Mouse (Mus musculus) liver, embryonic 11.5 days (tissue): ENCODE results near the gene Gmppb. TPM values are rescaled to one million over a fixed set of nuclear protein-coding genes. Genes with fewer than 3 reads are reported as not detected.

Experiments used
- ATAC-seq: fragments of 200-750 bp; cut with Nextera tagmentation; replicated peaks from 2 replicates; pipeline ENCODE4 v1.8.0; 2017; ENCODE audit warnings: moderate number of reproducible peaks, mild to moderate bottlenecking, moderate TSS enrichment, moderate library complexity; ENCODE audit not compliant: low FRiP score
- DNase-seq: peaks from one replicate; pipeline ENCODE4 v3.0.0-alpha.2; 2017; ENCODE audit warnings: low spot score
- H3K27ac ChIP-seq: fragments of 300-500 bp; sonication (generic); 2 replicates; pipeline ENCODE4 v1.5.1; 2014; ENCODE audit warnings: mild to moderate bottlenecking, low read depth, low read length, control low read depth
- H3K27me3 ChIP-seq: fragments of 300-500 bp; sonication (generic); replicated peaks from 2 replicates; pipeline ENCODE4 v1.6.1; 2014; ENCODE audit warnings: low read length, mixed read lengths; ENCODE audit not compliant: control insufficient read depth, insufficient read depth
- H3K36me3 ChIP-seq: fragments of 300-500 bp; sonication (generic); 2 replicates; pipeline ENCODE4 v1.6.1; 2014; ENCODE audit warnings: mild to moderate bottlenecking, low read length, moderate library complexity, mixed read lengths; ENCODE audit not compliant: control insufficient read depth, insufficient read depth
- H3K4me1 ChIP-seq: fragments of 300-500 bp; sonication (generic); replicated peaks from 2 replicates; pipeline ENCODE4 v1.6.1; 2014; ENCODE audit warnings: low read length, mixed read lengths; ENCODE audit not compliant: control insufficient read depth, insufficient read depth
- H3K4me2 ChIP-seq: fragments of 300-500 bp; sonication (generic); 2 replicates; pipeline ENCODE4 v1.6.1; 2014; ENCODE audit warnings: mild to moderate bottlenecking, control low read depth, moderate library complexity
- H3K4me3 ChIP-seq: fragments of 300-500 bp; sonication (generic); 2 replicates; pipeline ENCODE4 v1.5.1; 2014; ENCODE audit warnings: low read depth, low read length, control low read depth
- H3K9ac ChIP-seq: fragments of 300-500 bp; sonication (generic); 2 replicates; pipeline ENCODE4 v1.6.1; 2014; ENCODE audit warnings: low read depth, low read length, control low read depth
- H3K9me3 ChIP-seq: fragments of 300-500 bp; sonication (generic); 2 replicates; pipeline ENCODE4 v1.6.1; 2016; ENCODE audit warnings: low read length, inconsistent platforms, mixed read lengths; ENCODE audit not compliant: control insufficient read depth
- WGBS: fragments of 180-500 bp; shearing (Covaris S2); extraction: QIAGEN DNeasy Blood & Tissue Kit; methylation state at CpG from one replicate; pipeline ENCODE4 v1.1.7; 2014; 5-methylcytosine and 5-hydroxymethylcytosine counted together
- polyA plus RNA-seq: library from polyadenylated mRNA; unstranded; fragments of >200 nt; fragmentation: Nextera tagmentation; extraction: Ambion mirVana; gene quantifications from 2 replicates; pipeline ENCODE4 v1.2.1, GENCODE M21; 2014

The Gmppb gene
- polyA plus RNA-seq, 1 experiment from 2014 or later, result 26.5 TPM

DNA sequence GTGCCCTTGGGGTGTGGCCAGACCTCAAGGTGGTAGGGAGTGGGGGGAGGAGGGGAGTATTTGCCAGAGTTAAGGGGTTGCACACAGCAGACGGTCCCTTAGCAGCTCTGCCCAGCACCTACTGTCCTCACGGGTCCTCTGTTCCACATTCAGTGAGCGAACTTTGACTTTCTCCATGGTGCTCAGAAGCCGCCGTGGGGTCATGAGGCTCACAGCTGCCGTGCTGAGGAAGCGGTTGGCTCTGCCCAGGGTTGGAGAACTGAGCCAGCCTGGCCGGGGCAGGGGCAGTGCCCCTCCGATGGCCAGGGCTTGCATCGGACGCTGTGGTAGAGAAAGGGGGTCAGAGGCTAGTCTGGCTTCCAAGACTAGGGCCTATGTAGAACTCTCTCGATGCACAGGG, 14.3 kb downstream of the Gmppb start:
- no peak overlapping the region for H3K27ac ChIP-seq
- H3K9me3 ChIP-seq, result no peaks in the 10 kb centered on the region
- DNase-seq (no peak), ATAC-seq (no peak)
- peaks cover 17% of the 10 kb centered on the region for H3K4me1 ChIP-seq
- peaks cover 45% of the 10 kb centered on the region for H3K36me3 ChIP-seq
- H3K4me3 ChIP-seq, result no peak overlapping the region
- 0 out of 2 replicates have a peak overlapping the region, but pooled peaks have one; percentile 7 for H3K9ac ChIP-seq
- no peaks in the 10 kb centered on the region for H3K27me3 ChIP-seq
- WGBS, result 74% methylated on average over 12 of the region's 12 CpGs
- no peak overlapping the region for H3K4me2 ChIP-seq

DNA sequence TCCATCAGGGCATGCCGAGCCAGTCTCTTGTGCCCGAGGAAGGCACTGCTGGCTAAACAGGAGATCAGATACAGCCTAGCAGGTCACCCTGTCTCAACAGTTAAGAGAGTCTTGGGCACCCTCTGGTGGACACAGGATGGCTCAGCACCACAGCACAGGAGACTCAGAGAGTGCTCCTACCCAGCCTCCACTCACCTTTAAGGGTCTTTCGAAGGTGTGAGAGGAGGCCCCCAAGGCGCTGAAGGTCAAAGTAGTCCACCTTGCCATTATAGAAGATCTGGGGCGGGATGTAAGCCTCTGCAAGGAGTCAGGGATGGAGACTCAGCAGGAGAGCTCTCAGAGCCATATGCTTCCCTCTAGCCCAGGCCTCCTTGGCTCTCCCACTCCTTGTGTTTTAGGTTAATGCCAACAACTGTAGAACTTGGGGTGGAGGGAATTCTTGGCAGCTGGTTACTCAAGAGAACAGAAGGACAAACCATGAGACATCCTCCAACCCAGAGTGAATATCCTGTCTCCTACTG, 16.5 kb downstream of the Gmppb start:
- H3K4me3 ChIP-seq, result no peak overlapping the region
- no peak overlapping the region for H3K9ac ChIP-seq
- no peaks in the 10 kb centered on the region for H3K27me3 ChIP-seq
- no peak for DNase-seq
- H3K36me3 ChIP-seq, result peaks cover 48% of the 10 kb centered on the region
- ATAC-seq, result peak; percentile 55; the same call in 1 of the 2 replicates
- H3K9me3 ChIP-seq, result no peaks in the 10 kb centered on the region
- 35% methylated on average over 5 of the region's 5 CpGs for WGBS
- H3K27ac ChIP-seq, result no peak overlapping the region
- no peak overlapping the region for H3K4me2 ChIP-seq
- H3K4me1 ChIP-seq, result peaks cover 15% of the 10 kb centered on the region

DNA sequence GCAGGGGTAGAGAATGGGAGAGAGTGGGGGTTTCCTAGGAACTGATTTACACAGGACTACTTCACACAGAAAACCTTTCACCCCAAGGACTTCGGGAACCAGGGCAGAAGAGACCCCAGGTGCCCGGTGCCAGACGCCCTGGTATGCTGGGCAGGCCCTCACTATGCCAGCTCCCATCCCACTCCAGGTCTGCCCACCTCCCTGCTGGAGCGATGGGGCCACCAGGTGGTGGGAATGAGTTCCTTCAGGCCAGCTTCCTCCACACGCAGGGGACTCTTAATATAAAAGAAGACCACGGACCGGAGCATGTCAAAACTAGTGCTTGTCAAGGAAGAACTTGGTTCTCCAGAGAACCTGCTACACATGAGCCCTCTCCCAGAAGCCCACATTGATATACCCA, 18.2 kb downstream of the Gmppb start:
- H3K36me3 ChIP-seq, result peaks cover 49% of the 10 kb centered on the region
- no peak overlapping the region for H3K27ac ChIP-seq
- ATAC-seq (no peak), DNase-seq (no peak)
- WGBS, result 86% methylated on average over 7 of the region's 7 CpGs
- H3K4me2 ChIP-seq, result no peak overlapping the region
- no peak overlapping the region for H3K9ac ChIP-seq
- no peaks in the 10 kb centered on the region for H3K27me3 ChIP-seq
- peaks cover 12% of the 10 kb centered on the region for H3K4me1 ChIP-seq
- no peaks in the 10 kb centered on the region for H3K9me3 ChIP-seq
- no peak overlapping the region for H3K4me3 ChIP-seq

GRCm38 (mm10) chr9:108067900-108068299, 18.9 kb downstream of the Gmppb start:
- peaks cover 42% of the 10 kb centered on the region for H3K36me3 ChIP-seq
- WGBS, result 13% methylated on average over 8 of the region's 8 CpGs
- H3K4me1 ChIP-seq, result peaks cover 10% of the 10 kb centered on the region
- peak; percentile 80 for DNase-seq
- no peak overlapping the region for H3K4me3 ChIP-seq
- H3K27ac ChIP-seq, result no peak overlapping the region
- H3K9me3 ChIP-seq, result no peaks in the 10 kb centered on the region
- ATAC-seq, result peak; percentile 37
- no peak overlapping the region for H3K4me2 ChIP-seq
- H3K9ac ChIP-seq, result no peak overlapping the region
- H3K27me3 ChIP-seq, result no peaks in the 10 kb centered on the region

DNA sequence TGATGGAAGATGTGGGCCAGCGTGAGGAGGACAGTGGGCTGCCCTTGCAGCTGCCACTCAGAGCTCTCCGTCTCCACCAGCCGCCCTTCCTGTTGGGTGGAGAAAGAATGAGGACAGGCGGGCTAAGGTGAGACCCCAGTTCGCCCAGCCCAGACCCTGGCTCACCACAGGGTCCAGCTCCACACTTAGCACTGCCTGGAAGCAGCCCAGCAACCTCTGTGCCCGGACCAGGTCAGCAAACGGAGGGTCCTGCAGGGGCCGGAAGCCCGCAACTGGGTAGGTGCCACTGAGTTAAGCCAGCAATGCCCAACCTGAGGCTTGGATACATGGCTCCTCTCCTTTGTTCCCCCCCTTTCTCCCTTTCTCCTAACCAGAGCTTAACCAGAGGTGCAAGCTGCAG, 20.0 kb downstream of the Gmppb start:
- peaks cover 6% of the 10 kb centered on the region for H3K4me1 ChIP-seq
- H3K4me3 ChIP-seq, result no peak overlapping the region
- no peak for DNase-seq
- no peak for ATAC-seq
- no peak overlapping the region for H3K9ac ChIP-seq
- peaks cover 40% of the 10 kb centered on the region for H3K36me3 ChIP-seq
- H3K27ac ChIP-seq, result no peak overlapping the region
- H3K9me3 ChIP-seq, result no peaks in the 10 kb centered on the region
- 91% methylated on average over 9 of the region's 9 CpGs for WGBS
- H3K4me2 ChIP-seq, result no peak overlapping the region
- no peaks in the 10 kb centered on the region for H3K27me3 ChIP-seq

DNA sequence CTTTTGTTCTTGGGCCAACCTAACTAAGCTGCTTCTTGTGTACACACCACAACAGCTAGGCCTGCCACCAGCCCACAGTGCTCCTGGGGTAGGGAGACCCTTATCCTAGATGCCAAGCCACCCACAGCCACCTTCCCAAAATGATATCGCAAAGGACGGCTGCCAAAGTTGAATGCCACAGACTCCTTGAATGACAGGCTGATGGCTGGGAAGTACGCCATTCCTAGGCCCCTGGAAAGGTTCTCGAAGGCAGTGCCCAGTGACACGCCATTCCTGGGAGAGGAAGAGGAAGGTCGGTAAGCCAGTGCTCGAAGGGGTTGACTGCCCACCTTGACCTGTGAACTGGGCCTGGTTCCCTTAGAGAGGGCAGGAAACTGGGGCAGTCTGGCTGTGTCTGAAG, 20.5 kb downstream of the Gmppb start:
- no peak overlapping the region for H3K4me2 ChIP-seq
- no peaks in the 10 kb centered on the region for H3K9me3 ChIP-seq
- no peak overlapping the region for H3K27ac ChIP-seq
- no peak overlapping the region for H3K4me3 ChIP-seq
- H3K27me3 ChIP-seq, result no peaks in the 10 kb centered on the region
- DNase-seq (no peak), ATAC-seq (no peak)
- H3K4me1 ChIP-seq, result peaks cover 6% of the 10 kb centered on the region
- H3K9ac ChIP-seq, result no peak overlapping the region
- WGBS, result 87% methylated on average over 7 of the region's 7 CpGs
- peaks cover 40% of the 10 kb centered on the region for H3K36me3 ChIP-seq

- Histone ChIP-seq H3K9ac (no peak overlapping the region), H3K4me2 (no peak overlapping the region), H3K27ac (no peak overlapping the region), H3K4me1 (peaks cover 6% of the 10 kb centered on the region), H3K4me3 (no peak overlapping the region), H3K36me3 (peaks cover 29% of the 10 kb centered on the region), H3K27me3 (no peaks in the 10 kb centered on the region), H3K9me3 (no peaks in the 10 kb centered on the region)
- DNase-seq (no peak), ATAC-seq (no peak)
- 82% methylated on average over 4 of the region's 4 CpGs for WGBS
Measured at GRCm38 (mm10) chr9:108071801-108072200, 22.8 kb downstream of the Gmppb start.

DNA sequence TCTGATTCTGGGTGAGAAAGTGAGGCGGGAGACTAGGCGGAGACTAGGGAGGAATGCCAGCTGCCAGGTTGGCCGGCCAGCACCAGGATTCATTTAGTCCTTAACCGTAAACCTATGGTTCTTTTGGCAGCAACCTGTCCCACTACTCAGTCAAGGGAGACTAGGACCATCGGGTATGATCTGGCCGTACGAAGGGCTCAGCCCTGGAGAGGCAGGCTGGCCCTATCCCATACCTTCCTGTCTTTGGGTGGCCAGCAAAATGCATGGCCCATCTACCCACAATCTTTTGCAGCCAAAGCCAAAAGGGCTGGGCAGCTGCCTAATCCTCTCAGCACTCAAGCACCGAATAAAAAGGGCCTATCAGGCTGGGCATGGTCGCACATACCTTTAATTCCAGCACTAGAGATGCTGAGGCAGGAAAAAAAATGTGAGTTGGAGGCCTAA, 23.5 kb downstream of the Gmppb start:
- no peak overlapping the region for H3K4me2 ChIP-seq

DNA sequence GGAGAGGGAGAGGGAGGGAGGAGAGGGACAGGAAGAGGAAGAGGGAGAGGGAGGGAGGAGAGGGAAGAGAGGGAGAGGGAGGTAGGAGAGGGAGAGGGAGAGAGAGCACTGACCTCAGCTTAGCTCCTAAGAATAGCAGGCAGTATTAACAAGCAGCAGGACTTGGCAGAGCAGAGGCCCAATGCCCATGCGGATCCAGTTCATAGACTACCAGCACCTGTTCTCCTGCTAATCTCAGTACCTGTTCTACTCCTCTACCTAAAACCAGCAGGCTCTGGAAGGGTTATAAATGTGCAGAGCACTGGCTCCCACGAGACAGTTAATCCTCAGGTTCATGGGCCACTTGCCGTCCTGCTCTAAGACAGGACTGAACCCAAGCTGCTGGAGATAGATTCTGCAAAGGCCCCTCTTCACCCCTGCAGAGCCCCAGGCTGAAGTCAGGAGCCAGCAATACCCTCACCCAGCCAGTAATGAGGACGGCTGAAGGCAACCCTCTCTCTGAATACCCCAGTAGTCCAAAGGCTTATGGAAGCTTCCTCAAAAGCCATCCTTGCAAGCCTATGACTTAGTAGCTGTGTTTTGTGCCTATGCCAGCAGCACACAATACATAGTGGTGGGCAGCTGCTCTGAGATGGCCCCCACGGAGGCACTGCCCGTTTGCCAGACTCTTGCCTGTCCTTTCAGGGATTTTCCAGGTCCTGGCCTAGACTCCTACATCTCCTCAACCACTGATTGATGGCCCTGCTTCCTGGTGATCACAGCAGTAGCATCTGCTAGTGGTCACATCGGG, 24.3 kb downstream of the Gmppb start:
- H3K36me3 ChIP-seq, result peaks cover 34% of the 10 kb centered on the region
- no peaks in the 10 kb centered on the region for H3K27me3 ChIP-seq
- 64% methylated on average over 7 of the region's 7 CpGs for WGBS
- peaks cover 20% of the 10 kb centered on the region for H3K4me1 ChIP-seq
- no peak overlapping the region for H3K9ac ChIP-seq
- H3K4me2 ChIP-seq, result no peak overlapping the region
- no peak overlapping the region for H3K4me3 ChIP-seq
- ATAC-seq (no peak), DNase-seq (no peak)
- no peak overlapping the region for H3K27ac ChIP-seq
- no peaks in the 10 kb centered on the region for H3K9me3 ChIP-seq

More for the DNA sequence above, 23.5 kb downstream of the Gmppb start:
- WGBS, result 71% methylated on average over 9 of the region's 9 CpGs
- no peak overlapping the region for H3K4me3 ChIP-seq
- H3K9me3 ChIP-seq, result no peaks in the 10 kb centered on the region
- DNase-seq (no peak), ATAC-seq (no peak)
- H3K9ac ChIP-seq, result no peak overlapping the region
- peaks cover 11% of the 10 kb centered on the region for H3K4me1 ChIP-seq
- peaks cover 34% of the 10 kb centered on the region for H3K36me3 ChIP-seq
- no peaks in the 10 kb centered on the region for H3K27me3 ChIP-seq
- H3K27ac ChIP-seq, result 0 out of 2 replicates have a peak overlapping the region, but pooled peaks have one; percentile 5
